Mouse (Mus musculus) limb, embryonic 13.5 days (tissue): ENCODE data around the gene Ufsp1. TPM values are rescaled to one million over a fixed set of nuclear protein-coding genes. Genes with fewer than 3 reads are reported as not detected.

ENCODE experiments used
- ATAC-seq: fragments of 200-750 bp; cut with Nextera tagmentation; 2 replicates; pipeline ENCODE4 v1.8.0; 2017; ENCODE audit warnings: low read depth, moderate number of reproducible peaks, moderate TSS enrichment; ENCODE audit not compliant: low FRiP score
- H3K27ac ChIP-seq: fragments of 300-500 bp; sonication (generic); 2 replicates; pipeline ENCODE4 v1.5.1; 2015; ENCODE audit warnings: inconsistent platforms, mild to moderate bottlenecking, moderate library complexity
- H3K27me3 ChIP-seq: fragments of 300-500 bp; sonication (generic); 2 replicates; pipeline ENCODE4 v1.6.1; 2015; ENCODE audit warnings: mild to moderate bottlenecking, inconsistent platforms
- H3K36me3 ChIP-seq: fragments of 300-500 bp; sonication (generic); 2 replicates; pipeline ENCODE4 v1.6.1; 2015; ENCODE audit warnings: inconsistent platforms, mild to moderate bottlenecking, moderate library complexity
- H3K4me1 ChIP-seq: fragments of 300-500 bp; sonication (generic); 2 replicates; pipeline ENCODE4 v1.6.1; 2015; ENCODE audit warnings: inconsistent platforms
- H3K4me2 ChIP-seq: fragments of 300-500 bp; sonication (generic); replicated peaks from 2 replicates; pipeline ENCODE4 v1.6.1; 2015; ENCODE audit warnings: inconsistent platforms, mild to moderate bottlenecking, moderate library complexity
- H3K4me3 ChIP-seq: fragments of 300-500 bp; sonication (generic); 2 replicates; pipeline ENCODE4 v1.5.1; 2015; ENCODE audit warnings: moderate library complexity, mild to moderate bottlenecking, inconsistent platforms
- H3K9ac ChIP-seq: fragments of 300-500 bp; sonication (generic); 2 replicates; pipeline ENCODE4 v1.6.1; 2015; ENCODE audit warnings: mild to moderate bottlenecking, inconsistent platforms
- H3K9me3 ChIP-seq: fragments of 300-500 bp; sonication (generic); 2 replicates; pipeline ENCODE4 v1.6.1; 2016; ENCODE audit warnings: inconsistent platforms
- WGBS: fragments of 180-500 bp; shearing (Covaris S2); methylation state at CpG from one replicate; pipeline ENCODE4 v1.1.7; 2015; 5-methylcytosine and 5-hydroxymethylcytosine counted together
- polyA plus RNA-seq: library from polyadenylated mRNA; unstranded; fragments of >200 nt; fragmentation: Nextera tagmentation; extraction: Ambion mirVana; gene quantifications from 2 replicates; pipeline ENCODE4 v1.2.1, GENCODE M21; 2015

Ufsp1 gene
- polyA plus RNA-seq, 1 experiment from 2014 or later: 8.4 TPM

DNA sequence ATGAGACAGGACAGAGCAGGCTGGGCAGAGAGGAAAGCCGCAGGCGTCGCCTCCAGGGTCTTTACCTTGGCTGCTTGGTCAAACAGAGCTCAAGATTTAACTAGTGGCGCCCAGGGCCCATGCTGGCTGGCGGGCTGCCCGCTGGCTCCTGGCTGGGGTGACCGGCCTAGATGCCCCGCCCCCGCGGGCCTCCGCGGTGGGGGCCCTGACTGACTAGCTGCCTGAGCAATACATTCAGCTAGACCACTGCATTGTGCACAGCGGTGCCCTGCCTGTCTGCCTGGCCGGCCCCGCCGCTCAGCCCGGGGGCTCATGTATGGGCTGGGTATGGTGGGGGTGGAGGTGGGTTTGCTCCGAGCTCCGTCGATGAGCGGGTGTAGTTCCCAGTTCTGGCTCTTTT, 6.8 kb downstream of the Ufsp1 start:
- H3K9ac ChIP-seq: no peak overlapping the region; the same call in 1 of the 2 replicates
- ATAC-seq: no peak
- no peak overlapping the region for H3K4me2 ChIP-seq
- H3K4me1 ChIP-seq: peaks cover 30% of the 10 kb centered on the region
- H3K27me3 ChIP-seq: no peaks in the 10 kb centered on the region
- H3K9me3 ChIP-seq: no peaks in the 10 kb centered on the region
- H3K27ac ChIP-seq: no peak overlapping the region
- WGBS: 88% methylated on average over 19 of the region's 21 CpGs
- H3K36me3 ChIP-seq: peaks cover 96% of the 10 kb centered on the region
- H3K4me3 ChIP-seq: no peak overlapping the region

DNA sequence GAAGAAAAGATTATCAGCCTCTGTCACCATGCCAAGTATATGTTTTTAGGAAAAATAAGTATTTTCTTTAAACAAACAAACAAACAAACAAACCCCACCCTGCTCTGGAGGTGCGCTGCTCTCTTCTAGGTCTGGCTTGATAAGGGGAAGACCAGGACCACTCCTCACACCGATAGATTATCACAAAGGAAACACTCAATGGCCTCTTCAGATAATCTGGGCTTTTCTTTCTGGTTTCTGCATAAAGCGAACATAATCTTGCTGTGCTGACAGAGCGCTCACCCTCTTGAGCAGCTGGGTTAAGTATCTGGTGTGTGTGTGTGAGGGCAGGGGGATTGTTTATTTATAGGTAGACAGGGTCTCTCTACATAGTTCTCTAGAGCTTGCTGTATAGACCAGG, 9.2 kb downstream of the Ufsp1 start:
- WGBS: 90% methylated on average over 4 of the region's 4 CpGs
- Histone ChIP-seq H3K9ac (peak overlapping the region; percentile 53), H3K4me2 (no peak overlapping the region), H3K27me3 (no peaks in the 10 kb centered on the region), H3K9me3 (0 out of 2 replicates have a peak, but pooled peaks cover 2% of the 10 kb centered on the region), H3K4me1 (peaks cover 41% of the 10 kb centered on the region), H3K27ac (no peak overlapping the region), H3K4me3 (0 out of 2 replicates have a peak overlapping the region, but pooled peaks have one; percentile 2), H3K36me3 (peaks cover 76% of the 10 kb centered on the region)
- ATAC-seq: no peak

DNA sequence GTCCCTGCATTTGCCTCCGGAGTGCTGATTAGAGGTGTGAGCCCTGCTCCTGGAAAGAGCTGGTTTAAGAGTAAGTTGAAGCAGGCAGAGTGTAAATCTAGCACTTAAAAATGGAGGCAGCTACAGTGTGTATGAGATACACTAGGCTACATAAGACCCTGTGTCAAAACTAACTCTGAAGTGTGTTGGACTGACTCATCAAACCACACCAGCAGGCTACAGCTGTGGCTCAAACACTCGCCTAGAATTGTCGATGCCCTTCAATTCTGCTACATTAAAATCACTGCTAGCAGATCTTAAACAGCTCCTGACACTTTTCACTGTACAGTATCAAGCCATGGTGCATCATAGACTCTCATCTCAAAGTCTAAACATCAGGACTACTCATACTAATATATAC, 9.7 kb downstream of the Ufsp1 start:
- 74% methylated on average over 3 of the region's 3 CpGs for WGBS
- Histone ChIP-seq H3K4me1 (peaks cover 41% of the 10 kb centered on the region), H3K9me3 (0 out of 2 replicates have a peak, but pooled peaks cover 6% of the 10 kb centered on the region), H3K4me3 (0 out of 2 replicates have a peak overlapping the region, but pooled peaks have one; percentile 2), H3K36me3 (peaks cover 76% of the 10 kb centered on the region), H3K9ac (peak overlapping the region; percentile 53), H3K27ac (no peak overlapping the region), H3K27me3 (no peaks in the 10 kb centered on the region), H3K4me2 (peak overlapping the region; percentile 78; the same call in 1 of the 2 replicates)
- ATAC-seq: no peak

DNA sequence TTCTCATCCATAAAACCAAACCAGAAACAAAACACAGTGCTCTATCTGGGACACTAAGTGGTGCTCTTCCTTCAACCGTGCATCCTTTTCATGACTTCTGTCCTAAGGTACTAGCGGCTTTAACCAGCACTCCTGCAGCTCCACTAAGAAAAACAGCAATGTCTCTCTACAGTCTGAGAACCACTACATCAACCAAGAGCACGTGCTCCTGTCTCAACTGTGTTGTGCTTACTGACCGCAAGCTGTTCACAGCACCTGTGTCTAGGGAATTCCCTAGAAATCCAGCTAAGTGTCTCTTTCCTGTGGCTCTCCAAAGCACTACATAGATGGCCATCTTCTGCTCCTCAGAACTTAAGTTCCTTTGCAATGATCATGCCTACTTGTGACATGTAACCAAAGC, 10.4 kb downstream of the Ufsp1 start:
- Histone ChIP-seq H3K4me2 (peak overlapping the region; percentile 78), H3K4me3 (peak overlapping the region; percentile 87), H3K27ac (peak overlapping the region; percentile 28), H3K4me1 (peaks cover 41% of the 10 kb centered on the region), H3K9ac (peak overlapping the region; percentile 97), H3K9me3 (0 out of 2 replicates have a peak, but pooled peaks cover 6% of the 10 kb centered on the region), H3K36me3 (peaks cover 76% of the 10 kb centered on the region), H3K27me3 (no peaks in the 10 kb centered on the region)
- ATAC-seq: no peak
- 46% methylated on average over 4 of the region's 4 CpGs for WGBS

DNA sequence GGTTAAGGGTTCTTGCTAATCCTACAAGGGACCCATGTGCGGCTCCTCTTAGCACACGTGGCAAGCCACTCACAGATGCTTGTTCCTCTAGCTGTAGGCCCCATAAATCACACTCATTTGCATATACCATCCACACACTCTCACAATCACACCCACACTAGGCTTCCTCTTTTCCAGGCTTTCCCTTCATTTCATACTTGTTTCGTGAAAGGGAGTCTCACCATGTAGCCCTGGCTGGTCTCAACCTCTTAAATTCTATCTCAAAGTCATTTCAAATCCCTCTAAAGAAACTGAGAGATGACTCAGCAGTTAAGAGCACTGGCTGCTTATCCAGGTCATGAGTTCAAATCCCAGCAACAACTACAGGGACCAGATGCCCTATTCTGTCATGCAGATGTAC, 11.4 kb downstream of the Ufsp1 start:
- peak overlapping the region; percentile 78 for H3K4me2 ChIP-seq
- H3K27ac ChIP-seq: no peak overlapping the region
- H3K9me3 ChIP-seq: 0 out of 2 replicates have a peak, but pooled peaks cover 6% of the 10 kb centered on the region
- WGBS: 40% methylated on average over 3 of the region's 3 CpGs
- peaks cover 76% of the 10 kb centered on the region for H3K36me3 ChIP-seq
- H3K27me3 ChIP-seq: no peaks in the 10 kb centered on the region
- peak overlapping the region; percentile 97 for H3K9ac ChIP-seq
- H3K4me3 ChIP-seq: peak overlapping the region; percentile 87
- ATAC-seq: no peak
- peaks cover 41% of the 10 kb centered on the region for H3K4me1 ChIP-seq

DNA sequence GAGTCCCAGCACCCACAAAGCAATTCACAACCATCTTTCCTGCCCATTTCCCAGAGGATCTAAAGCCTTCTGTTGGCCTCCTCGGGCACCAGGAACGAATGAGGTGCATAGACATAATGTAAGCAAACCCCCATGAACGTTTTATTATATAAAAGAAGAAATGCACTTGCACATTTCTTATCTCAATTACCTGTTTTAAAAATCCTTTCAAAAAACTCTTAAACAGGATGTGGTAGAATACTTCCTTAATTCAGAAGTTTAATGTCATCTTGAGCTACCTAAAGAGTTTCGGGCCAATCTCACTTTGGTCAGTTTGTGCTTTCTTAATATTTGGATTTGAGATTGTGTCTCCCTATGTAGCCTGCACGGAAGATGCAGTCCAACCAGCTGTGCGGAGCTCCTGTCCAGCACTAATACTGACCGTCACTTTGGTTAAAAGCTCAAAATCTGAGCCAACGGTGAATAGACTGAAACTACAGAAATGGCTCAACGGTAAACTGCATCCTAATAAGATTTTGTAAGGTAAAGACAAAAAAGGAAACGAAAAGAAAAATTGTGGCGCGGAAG, 12.1 kb downstream of the Ufsp1 start:
- H3K9me3 ChIP-seq: 0 out of 2 replicates have a peak, but pooled peaks cover 6% of the 10 kb centered on the region
- peak overlapping the region; percentile 87 for H3K4me3 ChIP-seq
- no peaks in the 10 kb centered on the region for H3K27me3 ChIP-seq
- peak overlapping the region; percentile 94; the same call in 1 of the 2 replicates for H3K27ac ChIP-seq
- H3K36me3 ChIP-seq: peaks cover 75% of the 10 kb centered on the region
- ATAC-seq: no peak
- H3K4me1 ChIP-seq: peaks cover 43% of the 10 kb centered on the region
- peak overlapping the region; percentile 78 for H3K4me2 ChIP-seq
- H3K9ac ChIP-seq: peak overlapping the region; percentile 97
- WGBS: 18% methylated on average over 12 of the region's 12 CpGs

DNA sequence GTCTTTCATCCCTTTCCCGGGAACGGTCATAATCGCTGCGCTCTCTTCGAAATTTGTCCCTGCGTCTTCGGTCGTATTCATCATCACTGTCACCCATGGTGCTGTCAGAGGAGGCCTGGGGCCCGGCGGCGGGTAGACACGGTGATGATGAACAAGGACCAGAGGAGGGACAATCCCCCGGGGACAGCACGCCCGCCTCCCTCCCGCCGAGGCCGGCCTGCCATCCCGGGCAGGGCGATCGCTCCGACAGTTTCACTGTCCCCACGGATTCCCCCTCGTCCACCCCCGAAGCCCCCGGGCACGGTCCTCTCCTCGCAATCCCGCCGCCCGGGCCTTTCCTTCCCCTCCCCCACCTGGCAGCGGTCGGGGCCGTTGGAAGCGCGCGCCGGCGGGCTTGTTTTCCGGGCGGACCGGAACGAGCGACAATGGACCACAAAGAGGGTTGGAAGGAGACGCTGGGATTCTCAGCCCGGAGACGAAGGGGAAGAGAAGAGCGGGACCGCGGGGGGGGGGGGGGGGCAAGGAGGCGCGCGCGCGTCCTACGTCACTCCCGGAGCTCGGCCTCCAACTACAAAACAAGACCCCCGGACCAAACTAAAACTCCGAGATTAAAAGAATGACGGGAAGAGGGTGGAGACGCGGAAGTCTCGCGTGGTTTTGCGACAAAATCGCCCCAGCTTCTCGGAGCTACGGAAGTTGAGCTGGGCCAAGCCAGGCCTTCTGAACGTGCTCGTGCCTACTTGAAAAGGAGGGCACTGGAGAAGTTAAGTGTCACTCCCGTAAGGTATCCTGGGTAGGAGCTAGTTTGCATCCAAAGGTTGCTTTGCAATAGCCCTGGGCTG, 12.9 kb downstream of the Ufsp1 start, which contains the start of gene Srrt:
Gene Srrt, minus strand, starts transcription at position 604 of the 842 bp plus-strand sequence.
- Histone ChIP-seq H3K9me3 (0 out of 2 replicates have a peak, but pooled peaks cover 6% of the 10 kb centered on the region), H3K27ac (peak within 1 kb of the TSS; percentile 94), H3K4me3 (peak within 1 kb of the TSS; percentile 87), H3K4me1 (peaks cover 50% of the 10 kb centered on the region), H3K27me3 (no peaks in the 10 kb centered on the region), H3K4me2 (peak within 1 kb of the TSS; percentile 78), H3K9ac (peak within 1 kb of the TSS; percentile 97), H3K36me3 (peaks cover 75% of the 10 kb centered on the region)
- peak; percentile 89 for ATAC-seq
- 0% methylated on average over 63 of the region's 72 CpGs for WGBS

DNA sequence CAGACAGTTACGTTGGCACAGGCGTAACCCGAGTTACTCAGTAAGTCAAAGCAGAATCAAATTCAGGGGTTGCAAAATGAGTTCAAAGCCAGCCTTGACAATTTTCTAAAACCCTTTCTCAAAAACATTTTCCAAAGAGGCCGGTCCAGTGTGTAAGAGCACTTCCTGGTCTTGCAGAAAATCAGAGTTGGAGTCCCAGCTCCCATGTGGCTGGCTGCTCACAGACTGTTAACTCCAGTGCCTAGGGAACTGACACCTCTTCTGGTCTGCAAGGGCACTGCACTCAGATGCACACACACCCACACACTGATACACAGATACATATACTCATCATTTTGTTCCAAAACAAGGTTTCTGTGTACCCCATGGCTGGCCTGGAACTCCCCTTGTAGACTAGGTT, 13.9 kb downstream of the Ufsp1 start:
- Histone ChIP-seq H3K27ac (peak overlapping the region; percentile 94), H3K4me1 (peaks cover 60% of the 10 kb centered on the region), H3K4me2 (peak overlapping the region; percentile 78), H3K27me3 (no peaks in the 10 kb centered on the region), H3K9ac (peak overlapping the region; percentile 97), H3K36me3 (peaks cover 69% of the 10 kb centered on the region), H3K4me3 (peak overlapping the region; percentile 87), H3K9me3 (0 out of 2 replicates have a peak, but pooled peaks cover 6% of the 10 kb centered on the region)
- WGBS: 91% methylated on average over 4 of the region's 4 CpGs
- ATAC-seq: no peak

DNA sequence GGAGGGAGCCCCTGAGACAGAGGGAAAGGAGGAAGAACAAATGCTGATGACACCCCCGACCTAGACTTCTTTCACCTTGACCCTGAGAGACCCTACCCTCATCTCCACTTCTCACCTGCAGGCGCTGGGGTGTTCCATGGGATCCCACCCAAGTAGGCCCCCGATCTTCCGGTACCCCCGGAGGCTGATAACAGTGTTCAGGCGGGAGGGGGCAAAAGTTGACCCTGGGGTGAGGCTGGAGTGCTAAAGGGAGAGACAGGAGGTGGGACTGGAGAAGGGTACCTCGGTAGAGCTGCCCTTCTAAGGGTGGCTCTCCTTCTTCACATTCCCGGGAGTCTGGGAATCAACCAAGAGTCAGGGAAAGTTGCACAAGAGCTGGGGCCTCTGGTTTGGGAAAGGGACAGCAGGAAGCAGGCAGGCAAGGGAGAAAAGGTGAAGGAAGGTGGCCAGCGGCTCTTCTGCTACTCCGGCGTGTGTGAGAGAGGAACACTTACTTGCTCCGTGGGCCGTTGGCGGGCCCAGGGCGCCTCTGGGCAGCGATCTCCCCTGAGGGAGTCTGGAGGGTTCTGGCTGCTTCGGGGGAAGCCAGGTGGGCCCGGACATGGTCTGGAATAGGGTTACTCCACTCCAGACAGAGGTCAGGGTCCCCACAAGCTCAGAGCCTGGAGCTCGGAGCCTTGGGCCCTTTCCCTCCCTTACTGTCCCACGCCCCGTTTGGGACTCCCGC, 19.2 kb downstream of the Ufsp1 start:
- Histone ChIP-seq H3K4me2 (peak overlapping the region; percentile 99), H3K4me3 (peak overlapping the region; percentile 76), H3K27me3 (no peaks in the 10 kb centered on the region), H3K4me1 (peaks cover 37% of the 10 kb centered on the region), H3K9me3 (0 out of 2 replicates have a peak, but pooled peaks cover 4% of the 10 kb centered on the region), H3K36me3 (peaks cover 60% of the 10 kb centered on the region), H3K27ac (peak overlapping the region; percentile 97), H3K9ac (peak overlapping the region; percentile 96)
- no peak; the same call in 1 of the 2 replicates for ATAC-seq
- WGBS: under 1% methylated on average over 22 of the region's 22 CpGs

DNA sequence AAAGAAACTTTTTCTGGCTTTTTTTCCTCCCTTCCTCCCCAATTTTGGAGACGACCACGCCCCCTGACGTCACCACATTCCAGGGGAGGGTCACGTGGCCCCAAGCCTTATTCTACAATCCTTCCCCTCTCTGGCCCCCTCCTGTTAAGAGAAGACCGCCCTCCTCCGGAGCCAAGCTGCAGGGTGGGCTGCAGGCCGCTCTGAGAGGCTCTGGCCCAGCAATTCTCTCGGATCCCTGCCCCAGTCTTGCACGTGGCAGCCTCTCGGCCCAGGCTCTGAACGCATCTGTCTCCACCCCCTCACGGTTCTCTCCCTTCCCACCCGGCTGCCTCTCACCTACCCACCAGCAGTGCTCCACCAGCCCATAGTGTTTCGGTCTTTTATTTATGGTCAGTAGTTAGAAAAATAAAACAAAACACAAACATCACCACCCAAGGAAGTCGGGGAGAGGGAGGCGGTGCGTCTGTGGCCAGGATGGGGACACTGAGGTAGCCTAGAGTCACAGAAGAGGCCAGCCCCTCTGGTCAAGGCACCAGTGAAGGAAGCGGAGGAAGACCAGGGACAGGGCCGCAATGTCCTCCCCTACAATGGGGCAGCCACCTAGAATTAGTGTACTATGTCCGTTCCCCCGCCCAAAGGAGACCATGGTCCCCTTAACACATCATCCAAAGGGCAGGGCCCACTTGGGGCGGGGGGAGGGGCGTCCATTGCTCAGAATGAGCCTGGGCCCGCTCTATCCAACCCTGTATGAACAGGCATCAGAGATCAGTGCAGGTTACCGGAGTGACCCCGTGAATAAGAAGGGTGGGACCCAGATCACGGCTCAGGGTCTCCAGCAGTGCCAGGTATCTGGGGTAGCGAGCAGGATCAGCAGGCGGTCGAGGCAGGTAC, 20.0 kb downstream of the Ufsp1 start, which contains the start of gene Trip6:
Gene Trip6, minus strand, starts transcription at position 212 of the 891 bp plus-strand sequence.
- Histone ChIP-seq H3K36me3 (peaks cover 57% of the 10 kb centered on the region), H3K4me2 (peak within 1 kb of the TSS; percentile 99), H3K27ac (peak within 1 kb of the TSS; percentile 97), H3K9ac (peak within 1 kb of the TSS; percentile 96), H3K27me3 (no peaks in the 10 kb centered on the region), H3K9me3 (no peaks in the 10 kb centered on the region), H3K4me3 (peak within 1 kb of the TSS; percentile 76), H3K4me1 (peaks cover 37% of the 10 kb centered on the region)
- ATAC-seq: peak; percentile 97
- WGBS: 15% methylated on average over 30 of the region's 30 CpGs
